In genomic region chr5:123155425-123155824, GRCm38 (mm10) we compare ENCODE assay signal across 9 mouse cellular contexts. TPM values are rescaled to one million over a fixed set of nuclear protein-coding genes. Genes with fewer than 3 reads are reported as not detected.
DNase-seq lines count a peak whose midpoint lies in the region; ATAC-seq and TF ChIP-seq lines count a peak whose summit lies in the region.
"Had no signal": no experiment of that assay in that cellular context is flagged by ENCODE, and none has a peak within 500 bp of the region (broad histone marks: within the 10 kb centered on the region; RNA-seq: fewer than 3 reads in every experiment).

No protein-coding gene starts in this region.

- peak; percentile 79 for TF ChIP-seq CTCF in brain, embryonic 14.5 days (IDR thresholded peaks at IDR 0.05; ENCODE audit: borderline replicate concordance, extremely low read depth, insufficient read depth, insufficient read length)
- TF ChIP-seq CTCF in kidney, postnatal 0 days (IDR thresholded peaks at IDR 0.05; ENCODE audit: low read depth), result peak; percentile 87

- peaks cover 97% of the 10 kb centered on the region for H3K36me3 ChIP-seq in forebrain, embryonic 10.5 days (replicated peaks)
- H3K36me3 ChIP-seq in forebrain, embryonic 15.5 days, result peaks cover 76% of the 10 kb centered on the region
- peaks cover 86% of the 10 kb centered on the region for H3K36me3 ChIP-seq in forebrain, embryonic 12.5 days (replicated peaks)
- H3K36me3 ChIP-seq in kidney, postnatal 0 days (ENCODE audit: insufficient read depth, low read length), result peaks cover 70% of the 10 kb centered on the region

- no peak overlapping the region for H3K4me2 ChIP-seq in forebrain, embryonic 15.5 days (replicated peaks)
- no peak overlapping the region for H3K4me2 ChIP-seq in forebrain, embryonic 12.5 days
- no peak overlapping the region for H3K4me2 ChIP-seq in kidney, postnatal 0 days (ENCODE audit: low read length)
- H3K4me2 ChIP-seq: stomach, embryonic 15.5 days had no signal

- peaks cover 8% of the 10 kb centered on the region for H3K4me1 ChIP-seq in forebrain, embryonic 10.5 days
- H3K4me1 ChIP-seq in forebrain, embryonic 15.5 days, result peaks cover 14% of the 10 kb centered on the region
- peaks cover 12% of the 10 kb centered on the region for H3K4me1 ChIP-seq in forebrain, embryonic 12.5 days
- H3K4me1 ChIP-seq in kidney, postnatal 0 days (replicated peaks; ENCODE audit: insufficient read depth, low read length), result peaks cover 10% of the 10 kb centered on the region

- no peak for TF ChIP-seq POLR2A in brain, embryonic 14.5 days (IDR thresholded peaks at IDR 0.05; ENCODE audit: borderline replicate concordance, extremely low read depth, insufficient read depth, insufficient read length, poor library complexity, severe bottlenecking)

- DNase-seq in forebrain, embryonic 10.5 days (ENCODE audit: extremely low spot score, low spot score), result peak; percentile 68
- DNase-seq in B cell, adult 2 months, result peak; percentile 83 to 84
- peak; percentile 87 for DNase-seq in brain, embryonic 14.5 days (ENCODE audit: low read depth)
- DNase-seq in kidney, postnatal 0 days (ENCODE audit: low spot score), result peak; percentile 82
- peak; percentile 79 for DNase-seq in lung, postnatal 25 days (ENCODE audit: low spot score)
- peak; percentile 62 to 86 for DNase-seq in spleen, postnatal 10 days (ENCODE audit: low spot score in 2 of 2)

- 64% methylated on average over 7 of the region's 7 CpGs for WGBS in forebrain, embryonic 10.5 days
- WGBS in forebrain, embryonic 15.5 days, result 53% methylated on average over 7 of the region's 7 CpGs
- 62% methylated on average over 7 of the region's 7 CpGs for WGBS in forebrain, embryonic 12.5 days
- WGBS in kidney, postnatal 0 days, result 44% methylated on average over 7 of the region's 7 CpGs

- no peak overlapping the region for H3K4me3 ChIP-seq in forebrain, embryonic 10.5 days
- H3K4me3 ChIP-seq in forebrain, embryonic 15.5 days, result no peak overlapping the region
- H3K4me3 ChIP-seq in forebrain, embryonic 12.5 days (replicated peaks), result no peak overlapping the region
- H3K4me3 ChIP-seq in kidney, postnatal 0 days (replicated peaks; ENCODE audit: low read depth, low read length), result no peak overlapping the region
- H3K4me3 ChIP-seq: stomach, embryonic 15.5 days had no signal

- no peaks in the 10 kb centered on the region for H3K27me3 ChIP-seq in forebrain, embryonic 10.5 days (ENCODE audit: poor library complexity, severe bottlenecking)
- no peaks in the 10 kb centered on the region for H3K27me3 ChIP-seq in forebrain, embryonic 15.5 days
- H3K27me3 ChIP-seq in forebrain, embryonic 12.5 days, result no peaks in the 10 kb centered on the region
- no peaks in the 10 kb centered on the region for H3K27me3 ChIP-seq in kidney, postnatal 0 days (ENCODE audit: insufficient read depth, low read length)
- H3K27me3 ChIP-seq: stomach, embryonic 15.5 days had no signal

- no peak overlapping the region for H3K27ac ChIP-seq in forebrain, embryonic 10.5 days
- H3K27ac ChIP-seq in forebrain, embryonic 15.5 days (replicated peaks), result no peak overlapping the region
- H3K27ac ChIP-seq in forebrain, embryonic 12.5 days, result no peak overlapping the region
- H3K27ac ChIP-seq in kidney, postnatal 0 days, result no peak overlapping the region
- H3K27ac ChIP-seq: stomach, embryonic 15.5 days had no signal

- H3K9me3 ChIP-seq in forebrain, embryonic 10.5 days, result no peaks in the 10 kb centered on the region
- H3K9me3 ChIP-seq in forebrain, embryonic 15.5 days, result no peaks in the 10 kb centered on the region
- H3K9me3 ChIP-seq in forebrain, embryonic 12.5 days, result no peaks in the 10 kb centered on the region
- no peaks in the 10 kb centered on the region for H3K9me3 ChIP-seq in kidney, postnatal 0 days (replicated peaks; ENCODE audit: low read length)
- H3K9me3 ChIP-seq: stomach, embryonic 15.5 days had no signal

- no peak for ATAC-seq in forebrain, embryonic 15.5 days (replicated peaks)
- peak; percentile 50; the same call in 1 of the 2 replicates for ATAC-seq in forebrain, embryonic 12.5 days (ENCODE audit: low FRiP score)
- no peak for ATAC-seq in kidney, postnatal 0 days (replicated peaks; ENCODE audit: low FRiP score, low read depth)

- H3K9ac ChIP-seq in forebrain, embryonic 15.5 days (replicated peaks), result no peak overlapping the region
- H3K9ac ChIP-seq in forebrain, embryonic 12.5 days, result no peak overlapping the region
- H3K9ac ChIP-seq in kidney, postnatal 0 days (ENCODE audit: low read depth, low read length), result no peak overlapping the region
- H3K9ac ChIP-seq: stomach, embryonic 15.5 days had no signal

RNA-seq across cellular contexts. Expression of gene Setd1b, which starts 13.4 kb away (rescaled TPM):
- polyA plus RNA-seq in forebrain, embryonic 10.5 days (2016; fragmentation: Nextera tagmentation; extraction: Ambion mirVana), result 7.6 and 8.1 TPM in 2 replicates
- 13.6 and 13.7 TPM in 2 replicates for polyA plus RNA-seq in forebrain, embryonic 15.5 days (2015; fragmentation: Nextera tagmentation; extraction: Ambion mirVana)
- polyA plus RNA-seq in brain, embryonic 14.5 days (2012; rRNA removed), result 7.3 and 21.0 TPM in 2 replicates
- 13.1 and 13.6 TPM in 2 replicates for polyA plus RNA-seq in forebrain, embryonic 12.5 days (2016; fragmentation: Nextera tagmentation; extraction: Ambion mirVana)
- polyA plus RNA-seq in kidney, postnatal 0 days (2015; fragmentation: Nextera tagmentation; extraction: Ambion mirVana), result 7.0 and 7.1 TPM in 2 replicates

RNA-seq across cellular contexts. Expression of gene Psmd9, which starts 13.8 kb away (rescaled TPM):
- polyA plus RNA-seq in forebrain, embryonic 10.5 days (2016; fragmentation: Nextera tagmentation; extraction: Ambion mirVana), result 80.5 and 84.6 TPM in 2 replicates
- polyA plus RNA-seq in forebrain, embryonic 15.5 days (2015; fragmentation: Nextera tagmentation; extraction: Ambion mirVana), result 82.0 and 82.9 TPM in 2 replicates
- 36.2 and 41.2 TPM in 2 replicates for polyA plus RNA-seq in brain, embryonic 14.5 days (2012; rRNA removed)
- polyA plus RNA-seq in forebrain, embryonic 12.5 days (2016; fragmentation: Nextera tagmentation; extraction: Ambion mirVana), result 66.5 and 71.6 TPM in 2 replicates
- polyA plus RNA-seq in kidney, postnatal 0 days (2015; fragmentation: Nextera tagmentation; extraction: Ambion mirVana), result 77.4 and 78.7 TPM in 2 replicates

RNA-seq across cellular contexts. Expression of gene Rhof, which starts 22.9 kb away (rescaled TPM):
- polyA plus RNA-seq in forebrain, embryonic 10.5 days (2016; fragmentation: Nextera tagmentation; extraction: Ambion mirVana), result 1.2 and 1.5 TPM in 2 replicates
- 11.4 and 12.4 TPM in 2 replicates for polyA plus RNA-seq in forebrain, embryonic 15.5 days (2015; fragmentation: Nextera tagmentation; extraction: Ambion mirVana)
- polyA plus RNA-seq in brain, embryonic 14.5 days (2012; rRNA removed), result 9.3 and 11.0 TPM in 2 replicates
- polyA plus RNA-seq in forebrain, embryonic 12.5 days (2016; fragmentation: Nextera tagmentation; extraction: Ambion mirVana), result 1.9 and 2.8 TPM in 2 replicates
- 3.2 and 3.3 TPM in 2 replicates for polyA plus RNA-seq in kidney, postnatal 0 days (2015; fragmentation: Nextera tagmentation; extraction: Ambion mirVana)

RNA-seq across cellular contexts. Expression of gene Hpd, which starts 27.1 kb away (rescaled TPM):
- 0.31 TPM in 1 of 2 replicates, not detected in the other for polyA plus RNA-seq in forebrain, embryonic 10.5 days (2016; fragmentation: Nextera tagmentation; extraction: Ambion mirVana)
- polyA plus RNA-seq in forebrain, embryonic 15.5 days (2015; fragmentation: Nextera tagmentation; extraction: Ambion mirVana), result not detected in 2 replicates
- polyA plus RNA-seq in brain, embryonic 14.5 days (2012; rRNA removed), result not detected in 2 replicates
- polyA plus RNA-seq in forebrain, embryonic 12.5 days (2016; fragmentation: Nextera tagmentation; extraction: Ambion mirVana), result not detected in 2 replicates
- polyA plus RNA-seq in kidney, postnatal 0 days (2015; fragmentation: Nextera tagmentation; extraction: Ambion mirVana), result 0.32 and 0.45 TPM in 2 replicates
